Mouse (Mus musculus): ENCODE measurements around the gene Dnmt3c. TPM values are rescaled to one million over a fixed set of nuclear protein-coding genes. Genes with fewer than 3 reads are reported as not detected.

The Dnmt3c gene
- polyA plus RNA-seq, 1 experiment from 2014 or later = not detected

- no peak for ATAC-seq
Observed at GRCm38 (mm10) chr2:153725291-153725690, 28.8 kb downstream of the Dnmt3c start.

GRCm38 (mm10) chr2:153734033-153734432, 37.6 kb downstream of the Dnmt3c start:
- Histone ChIP-seq H3K4me2 (no peak overlapping the region), H3K27me3 (0 out of 2 replicates have a peak, but pooled peaks cover 4% of the 10 kb centered on the region), H3K9ac (no peak overlapping the region), H3K27ac (no peak overlapping the region), H3K4me1 (no peaks in the 10 kb centered on the region), H3K36me3 (ENCODE audit: poor library complexity, severe bottlenecking) (no peaks in the 10 kb centered on the region), H3K9me3 (replicated peaks) (no peaks in the 10 kb centered on the region), H3K4me3 (no peak overlapping the region)
- no peak for ATAC-seq
- 85% methylated on average over 4 of the region's 4 CpGs for WGBS

More at GRCm38 (mm10) chr2:153725291-153725690, 28.8 kb downstream of the Dnmt3c start:
- Histone ChIP-seq H3K27ac (no peak overlapping the region), H3K4me2 (no peak overlapping the region), H3K9ac (no peak overlapping the region), H3K36me3 (ENCODE audit: poor library complexity, severe bottlenecking) (no peaks in the 10 kb centered on the region), H3K4me3 (no peak overlapping the region), H3K27me3 (no peaks in the 10 kb centered on the region), H3K4me1 (peaks cover 9% of the 10 kb centered on the region; the same call in 1 of the 2 replicates), H3K9me3 (replicated peaks) (no peaks in the 10 kb centered on the region)
- WGBS = 81% methylated on average over 4 of the region's 4 CpGs

- peak within 1 kb of the TSS; percentile 85 for H3K4me3 ChIP-seq
- peaks cover 39% of the 10 kb centered on the region for H3K4me1 ChIP-seq
- H3K27ac ChIP-seq = peak within 1 kb of the TSS; percentile 92
- WGBS = 11% methylated on average over 57 of the region's 58 CpGs
- H3K9me3 ChIP-seq (replicated peaks) = no peaks in the 10 kb centered on the region
- H3K36me3 ChIP-seq (ENCODE audit: poor library complexity, severe bottlenecking) = no peaks in the 10 kb centered on the region
- H3K4me2 ChIP-seq = peak within 1 kb of the TSS; percentile 87
- H3K9ac ChIP-seq = peak within 1 kb of the TSS; percentile 89
- H3K27me3 ChIP-seq = no peaks in the 10 kb centered on the region
- ATAC-seq = peak; percentile 98
Observed at GRCm38 (mm10) chr2:153740500-153741436, 44.3 kb downstream of the Dnmt3c start, which contains the start of gene Mapre1. Gene Mapre1 (plus strand): TSS chr2:153741274.

GRCm38 (mm10) chr2:153741437-153742065, 45.1 kb downstream of the Dnmt3c start:
- peaks cover 39% of the 10 kb centered on the region for H3K4me1 ChIP-seq
- H3K9ac ChIP-seq = peak overlapping the region; percentile 89
- peak overlapping the region; percentile 92 for H3K27ac ChIP-seq
- H3K4me2 ChIP-seq = peak overlapping the region; percentile 87
- H3K27me3 ChIP-seq = no peaks in the 10 kb centered on the region
- peak; percentile 86 for ATAC-seq
- H3K36me3 ChIP-seq (ENCODE audit: poor library complexity, severe bottlenecking) = peaks cover 7% of the 10 kb centered on the region; the same call in 1 of the 2 replicates
- H3K9me3 ChIP-seq (replicated peaks) = no peaks in the 10 kb centered on the region
- H3K4me3 ChIP-seq = peak overlapping the region; percentile 85
- WGBS = under 1% methylated on average over 46 of the region's 56 CpGs

GRCm38 (mm10) chr2:153747994-153748393, 51.5 kb downstream of the Dnmt3c start:
- H3K9ac ChIP-seq = no peak overlapping the region
- no peaks in the 10 kb centered on the region for H3K9me3 ChIP-seq (replicated peaks)
- no peak overlapping the region for H3K27ac ChIP-seq
- ATAC-seq = no peak
- peaks cover 46% of the 10 kb centered on the region for H3K36me3 ChIP-seq (ENCODE audit: poor library complexity, severe bottlenecking)
- H3K4me2 ChIP-seq = no peak overlapping the region
- peaks cover 22% of the 10 kb centered on the region for H3K4me1 ChIP-seq
- no peaks in the 10 kb centered on the region for H3K27me3 ChIP-seq
- no peak overlapping the region for H3K4me3 ChIP-seq

- Histone ChIP-seq H3K9me3 (replicated peaks) (no peaks in the 10 kb centered on the region), H3K27ac (no peak overlapping the region), H3K9ac (no peak overlapping the region), H3K4me3 (no peak overlapping the region), H3K4me2 (no peak overlapping the region), H3K27me3 (no peaks in the 10 kb centered on the region), H3K4me1 (peaks cover 3% of the 10 kb centered on the region; the same call in 1 of the 2 replicates), H3K36me3 (ENCODE audit: poor library complexity, severe bottlenecking) (peaks cover 56% of the 10 kb centered on the region)
- 83% methylated on average over 2 of the region's 2 CpGs for WGBS
- ATAC-seq = no peak
Observed at GRCm38 (mm10) chr2:153750363-153750762, 53.9 kb downstream of the Dnmt3c start.

GRCm38 (mm10) chr2:153762121-153762520, 65.7 kb downstream of the Dnmt3c start:
- H3K9ac ChIP-seq = no peak overlapping the region
- H3K27me3 ChIP-seq = no peaks in the 10 kb centered on the region
- H3K36me3 ChIP-seq (ENCODE audit: poor library complexity, severe bottlenecking) = peaks cover 100% of the 10 kb centered on the region
- ATAC-seq = no peak
- H3K4me1 ChIP-seq = no peaks in the 10 kb centered on the region
- WGBS = 95% methylated on average over 5 of the region's 5 CpGs
- H3K27ac ChIP-seq = no peak overlapping the region
- no peaks in the 10 kb centered on the region for H3K9me3 ChIP-seq (replicated peaks)
- no peak overlapping the region for H3K4me2 ChIP-seq
- H3K4me3 ChIP-seq = no peak overlapping the region

GRCm38 (mm10) chr2:153767484-153767883, 71.0 kb downstream of the Dnmt3c start:
- Histone ChIP-seq H3K4me3 (no peak overlapping the region), H3K4me2 (no peak overlapping the region), H3K9ac (no peak overlapping the region), H3K27me3 (no peaks in the 10 kb centered on the region), H3K36me3 (ENCODE audit: poor library complexity, severe bottlenecking) (peaks cover 74% of the 10 kb centered on the region), H3K27ac (no peak overlapping the region), H3K4me1 (no peaks in the 10 kb centered on the region), H3K9me3 (replicated peaks) (no peaks in the 10 kb centered on the region)
- no peak for ATAC-seq
- WGBS = 51% methylated on average over 6 of the region's 6 CpGs

- ATAC-seq = no peak
- Histone ChIP-seq H3K27me3 (no peaks in the 10 kb centered on the region), H3K27ac (no peak overlapping the region), H3K4me1 (no peaks in the 10 kb centered on the region), H3K36me3 (ENCODE audit: poor library complexity, severe bottlenecking) (peaks cover 73% of the 10 kb centered on the region), H3K4me2 (no peak overlapping the region), H3K9me3 (replicated peaks) (no peaks in the 10 kb centered on the region), H3K4me3 (no peak overlapping the region), H3K9ac (no peak overlapping the region)
- 83% methylated on average over 2 of the region's 2 CpGs for WGBS
Observed at GRCm38 (mm10) chr2:153768881-153769280, 72.4 kb downstream of the Dnmt3c start.

GRCm38 (mm10) chr2:153772950-153773349, 76.5 kb downstream of the Dnmt3c start:
- H3K36me3 ChIP-seq (ENCODE audit: poor library complexity, severe bottlenecking) = peaks cover 40% of the 10 kb centered on the region
- H3K4me1 ChIP-seq = no peaks in the 10 kb centered on the region
- H3K27me3 ChIP-seq = no peaks in the 10 kb centered on the region
- ATAC-seq = no peak
- no peak overlapping the region for H3K27ac ChIP-seq
- WGBS = 96% methylated on average over 4 of the region's 4 CpGs
- no peak overlapping the region for H3K4me2 ChIP-seq
- H3K4me3 ChIP-seq = no peak overlapping the region
- H3K9me3 ChIP-seq (replicated peaks) = no peaks in the 10 kb centered on the region
- H3K9ac ChIP-seq = no peak overlapping the region

- Histone ChIP-seq H3K4me1 (peaks cover 10% of the 10 kb centered on the region), H3K4me3 (no peak overlapping the region), H3K36me3 (ENCODE audit: poor library complexity, severe bottlenecking) (peaks cover 32% of the 10 kb centered on the region), H3K4me2 (no peak overlapping the region), H3K9me3 (replicated peaks) (no peaks in the 10 kb centered on the region), H3K9ac (no peak overlapping the region), H3K27ac (no peak overlapping the region), H3K27me3 (no peaks in the 10 kb centered on the region)
- ATAC-seq = no peak
- WGBS = 94% methylated on average over 4 of the region's 4 CpGs
Observed at GRCm38 (mm10) chr2:153775472-153775871, 79.0 kb downstream of the Dnmt3c start.

Data from forebrain, embryonic 13.5 days (tissue).